Mouse (Mus musculus) liver, adult (tissue): ENCODE results near the gene Srsf6.

Source experiments
- GATA4 ChIP-seq: IDR thresholded peaks from 2 replicates; pipeline ENCODE4 v1.6.1; 2014; ENCODE audit warnings: mild to moderate bottlenecking, low read length; ENCODE audit not compliant: insufficient replicate concordance

Srsf6 gene

GRCm38 (mm10) chr2:162927918-162928585 is 3.3 kb upstream of the Srsf6 start:
- no peak for TF ChIP-seq GATA4

GRCm38 (mm10) chr2:162929704-162930103 is 1.6 kb upstream of the Srsf6 start:
- TF ChIP-seq GATA4, result no peak

- no peak for TF ChIP-seq GATA4
These were observed 709 bp upstream of the Srsf6 start for GRCm38 (mm10) chr2:162930516-162931122.

- TF ChIP-seq GATA4, result no peak
These were observed 634 bp downstream of the Srsf6 start for GRCm38 (mm10) chr2:162931674-162932650.

DNA sequence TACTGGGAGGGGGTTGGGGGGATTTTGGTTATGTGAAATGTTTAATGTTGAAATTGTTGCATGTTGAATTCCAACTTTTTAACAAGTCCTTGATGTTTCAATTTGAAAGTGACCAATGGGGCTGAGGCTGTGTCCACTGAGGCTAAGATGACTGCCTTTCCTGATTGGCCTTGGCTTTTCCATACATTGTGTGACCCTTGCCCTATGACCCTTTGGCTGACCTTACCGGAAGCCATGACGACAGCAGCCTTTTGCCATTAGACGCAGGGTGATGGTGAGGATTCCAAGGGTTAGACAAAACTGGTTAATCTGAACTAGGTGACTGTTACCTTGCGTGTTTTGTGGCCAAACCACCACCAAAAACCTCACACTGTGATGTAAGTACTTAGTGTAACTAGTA is 1.4 kb downstream of the Srsf6 start:
- TF ChIP-seq GATA4, result no peak

GRCm38 (mm10) chr2:162934421-162934820 is 3.1 kb downstream of the Srsf6 start:
- TF ChIP-seq GATA4, result no peak

DNA sequence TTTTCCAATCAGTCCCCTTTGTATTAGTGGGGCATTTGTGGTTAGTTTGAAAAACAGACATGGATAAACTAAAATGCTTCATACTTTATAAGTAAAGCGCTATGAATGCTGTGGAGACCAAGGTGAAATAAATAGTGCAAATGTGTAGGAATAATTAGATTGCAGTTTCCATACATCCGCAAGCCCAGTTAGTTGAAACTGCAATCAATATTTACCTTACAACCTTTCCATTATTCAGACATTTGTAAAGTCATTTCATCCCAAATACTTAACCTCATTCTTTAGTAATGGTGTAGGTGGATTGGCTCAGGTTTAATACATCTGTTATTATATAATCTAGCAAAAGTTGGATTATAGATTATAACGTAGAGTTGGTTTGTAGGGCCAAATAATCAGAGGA is 4.4 kb downstream of the Srsf6 start:
- no peak for TF ChIP-seq GATA4

DNA sequence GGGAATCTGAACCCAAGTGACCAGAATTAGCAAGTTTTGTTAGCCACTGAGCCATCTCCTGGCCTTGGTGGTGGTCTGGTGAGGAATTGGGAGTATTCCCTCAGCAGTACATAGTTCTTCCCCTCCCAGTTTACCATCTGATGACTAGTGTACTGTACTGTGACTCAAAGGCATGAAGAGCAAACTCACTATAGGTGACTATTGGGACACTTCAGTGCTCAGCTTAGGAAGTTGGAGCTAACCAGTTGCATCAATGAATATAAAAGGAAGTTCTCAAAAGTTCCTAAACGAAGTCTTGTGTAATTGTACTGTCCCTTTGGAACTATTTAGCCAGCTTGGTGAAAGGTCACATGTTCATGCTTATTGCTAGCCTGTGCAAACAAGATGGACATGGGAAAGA is 8.2 kb downstream of the Srsf6 start:
- no peak for TF ChIP-seq GATA4

GRCm38 (mm10) chr2:162943148-162943846 is 12.0 kb downstream of the Srsf6 start, which contains the start of gene L3mbtl1:
Gene L3mbtl1, plus strand, starts transcription at chr2:162943472.
- no peak for TF ChIP-seq GATA4

DNA sequence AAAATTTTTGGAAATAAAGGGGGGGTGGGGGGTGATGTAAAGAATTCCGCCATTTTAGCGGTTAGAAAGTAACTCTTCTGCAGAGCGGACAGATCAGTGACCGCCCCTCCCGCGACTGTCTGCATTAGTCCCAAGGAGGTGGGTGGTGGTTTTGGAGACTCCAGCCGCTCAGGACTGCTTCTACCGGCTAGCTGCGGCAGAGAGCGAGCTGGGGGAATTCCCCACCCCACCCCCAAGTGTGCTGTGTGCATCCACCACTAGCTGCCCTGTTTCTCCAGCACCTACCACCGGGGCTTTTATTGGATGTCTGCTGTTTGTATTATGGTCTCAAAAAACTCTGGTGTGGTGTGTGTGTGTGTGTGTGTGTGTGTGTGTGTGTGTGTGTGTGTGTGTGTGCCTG is 12.6 kb downstream of the Srsf6 start:
- no peak for TF ChIP-seq GATA4

DNA sequence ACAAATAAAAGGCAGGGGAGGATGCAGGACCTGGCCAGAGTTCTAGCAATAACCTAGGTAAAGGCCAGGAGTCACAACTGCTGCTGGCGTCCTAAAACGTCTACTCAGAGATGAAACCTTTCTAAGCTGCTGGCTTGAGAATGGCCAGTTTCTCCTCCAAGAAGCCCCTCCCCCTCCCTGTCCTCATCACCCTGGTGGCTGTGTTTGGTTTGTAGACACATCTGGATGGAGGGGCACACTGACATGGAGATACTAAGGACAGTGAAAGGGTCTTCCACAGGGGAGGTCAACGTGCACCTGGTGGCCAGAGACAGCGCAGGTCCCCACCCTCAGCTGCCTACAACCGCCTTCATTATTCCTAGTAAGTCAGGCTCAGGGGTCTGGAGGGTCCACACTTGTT is 15.6 kb downstream of the Srsf6 start:
- TF ChIP-seq GATA4, result no peak

GRCm38 (mm10) chr2:162947736-162948135 is 16.4 kb downstream of the Srsf6 start:
- no peak for TF ChIP-seq GATA4

DNA sequence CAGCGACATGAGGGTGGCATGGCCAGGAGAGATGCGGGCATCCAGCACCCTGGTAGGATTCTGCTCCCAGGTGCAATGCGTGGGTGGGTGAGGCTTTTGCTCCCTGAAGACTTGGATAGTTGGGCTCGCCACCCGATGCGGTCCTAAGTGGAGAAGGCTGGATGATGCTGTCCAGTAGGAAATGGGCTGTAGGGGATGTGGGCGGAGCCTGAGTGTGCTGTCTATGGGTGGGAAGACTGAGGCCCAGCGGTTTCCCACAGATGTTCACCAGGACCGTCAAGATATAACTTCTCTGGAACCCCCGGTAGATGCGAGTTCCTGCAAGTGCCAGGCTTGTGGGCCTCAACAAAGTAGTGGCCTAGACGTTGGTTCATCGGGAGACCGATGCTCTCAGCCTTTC is 16.9 kb downstream of the Srsf6 start:
- no peak for TF ChIP-seq GATA4

DNA sequence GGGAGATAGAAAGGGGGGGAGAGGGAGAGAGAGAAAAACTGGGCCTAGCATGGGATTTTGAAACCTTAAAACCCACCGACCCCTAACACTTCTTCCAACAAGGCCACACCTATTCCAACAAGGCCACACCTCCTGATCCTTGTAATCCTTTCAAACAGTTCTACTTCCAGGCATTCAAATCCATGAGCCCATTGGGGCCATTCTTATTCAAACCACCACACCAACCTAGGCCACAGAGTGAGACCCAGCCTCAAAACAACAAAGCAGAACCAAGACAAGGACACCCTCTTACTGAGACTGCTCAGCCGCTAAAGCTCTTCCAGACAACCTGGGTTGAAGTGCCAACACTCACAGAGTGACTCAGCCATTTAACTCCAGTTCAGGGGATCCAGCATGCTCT is 19.4 kb downstream of the Srsf6 start:
- TF ChIP-seq GATA4, result no peak

- TF ChIP-seq GATA4, result no peak
These were observed 25.5 kb downstream of the Srsf6 start for GRCm38 (mm10) chr2:162956843-162957242.

DNA sequence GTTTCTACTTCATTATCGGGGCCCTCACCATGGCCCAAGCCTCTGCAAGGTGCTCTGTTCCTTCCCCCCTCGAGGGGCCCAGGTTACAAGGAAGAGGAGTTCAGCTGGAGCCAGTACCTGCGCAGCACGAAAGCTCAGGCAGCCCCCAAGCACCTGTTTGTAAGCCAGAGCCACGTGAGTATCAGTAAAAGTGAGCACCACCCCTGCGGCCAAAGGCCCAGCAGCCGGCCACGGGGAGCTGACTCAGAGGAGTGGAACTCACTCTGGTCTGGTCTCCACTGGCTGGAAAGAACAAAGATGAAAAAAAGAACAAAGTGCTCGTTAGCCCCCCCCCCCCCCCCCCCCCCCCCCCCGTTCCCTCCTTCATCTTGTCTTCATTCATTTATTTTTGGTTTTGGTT is 30.0 kb downstream of the Srsf6 start:
- no peak for TF ChIP-seq GATA4

- TF ChIP-seq GATA4, result no peak
These were observed 35.4 kb downstream of the Srsf6 start for GRCm38 (mm10) chr2:162966734-162967133.
